Mouse (Mus musculus): ENCODE measurements around the gene Mx1. TPM values are rescaled to one million over a fixed set of nuclear protein-coding genes. Genes with fewer than 3 reads are reported as not detected.
A peak's percentile ranks its signal among the peaks of the same experiment; 100 is the strongest.

Gene Mx1
- total and polyA plus RNA-seq, 3 experiments, result 0.72 to 8.6 (median 7.8) TPM

DNA sequence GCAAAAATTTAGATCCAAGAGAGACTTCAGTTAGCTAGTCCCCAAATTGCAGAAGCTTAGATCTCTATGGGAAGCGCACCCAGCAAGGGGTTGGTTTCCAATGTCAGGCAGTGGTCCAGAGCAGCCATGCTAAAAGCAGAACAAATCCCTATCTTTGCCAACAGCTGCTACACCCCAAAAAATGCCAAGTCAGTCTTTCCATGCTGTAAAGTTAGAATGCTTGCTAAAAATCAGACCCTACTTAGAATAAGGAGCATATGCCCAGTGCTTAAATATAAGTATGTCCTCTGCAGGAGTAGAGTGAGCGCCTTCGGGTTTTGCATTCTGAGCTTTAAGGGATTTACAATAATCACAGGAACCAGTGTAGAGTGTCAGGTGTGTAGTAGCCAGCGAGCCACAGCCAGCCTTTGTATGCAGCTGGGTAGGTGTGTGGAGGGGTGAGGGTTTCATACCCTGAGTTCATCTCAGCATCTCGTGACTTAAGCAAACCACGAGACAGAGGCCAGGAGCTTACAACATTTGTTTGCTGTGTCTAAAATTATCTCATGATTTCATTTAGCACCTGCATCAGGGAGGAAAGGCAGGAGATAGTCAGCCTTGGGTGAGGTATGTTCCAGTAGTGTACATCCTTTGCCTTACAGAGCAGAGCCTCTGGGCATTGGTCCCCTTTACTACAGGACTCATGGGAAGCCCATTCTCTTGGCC is 43.8 kb downstream of the Mx1 start (continued):
- TF ChIP-seq ZKSCAN1 (IDR thresholded peaks at IDR 0.05; ENCODE audit: borderline replicate concordance, low read depth, low read length) (no peak), CHD2 (IDR thresholded peaks at IDR 0.05; ENCODE audit: low read length) (no peak), TBP (conservative IDR thresholded peaks at IDR 0.05; ENCODE audit: low read depth, low read length) (no peak), ZC3H11A (IDR thresholded peaks at IDR 0.05; ENCODE audit: low read depth, low read length) (no peak), ETS1 (conservative IDR thresholded peaks at IDR 0.05; ENCODE audit: low read depth, low read length) (peak; percentile 81), MEF2A (IDR thresholded peaks at IDR 0.05; ENCODE audit: borderline replicate concordance, low read depth, low read length) (peak; percentile 88), CHD1 (IDR thresholded peaks at IDR 0.05; ENCODE audit: low read depth, low read length) (no peak), RCOR1 (conservative IDR thresholded peaks at IDR 0.05; ENCODE audit: low read depth, low read length) (no peak), USF1 (IDR thresholded peaks at IDR 0.05; ENCODE audit: low read depth, low read length) (no peak), BHLHE40 (IDR thresholded peaks at IDR 0.05; ENCODE audit: low read depth, low read length) (peak; percentile 93), EP300 (IDR thresholded peaks at IDR 0.05; ENCODE audit: low read length) (peak; percentile 70; the same call in 1 of the 2 replicates), MAZ (IDR thresholded peaks at IDR 0.05; ENCODE audit: low read depth, low read length) (no peak), ZNF384 (IDR thresholded peaks at IDR 0.05; ENCODE audit: low read depth, low read length) (no peak), MAFK (IDR thresholded peaks at IDR 0.05; ENCODE audit: insufficient replicate concordance, low read length) (peak; percentile 59; the same call in 1 of the 2 replicates), POLR2AphosphoS2 (IDR thresholded peaks at IDR 0.05; ENCODE audit: low read depth, low read length) (no peak), USF2 (conservative IDR thresholded peaks at IDR 0.05; ENCODE audit: low read depth, low read length) (no peak), JUND (conservative IDR thresholded peaks at IDR 0.05; ENCODE audit: low read depth, low read length) (no peak), POLR2A (IDR thresholded peaks at IDR 0.05; ENCODE audit: low read depth, low read length) (no peak), SIN3A (IDR thresholded peaks at IDR 0.05; ENCODE audit: low read length) (no peak), UBTF (IDR thresholded peaks at IDR 0.05; ENCODE audit: low read depth, low read length) (no peak), PAX5 (IDR thresholded peaks at IDR 0.05; ENCODE audit: low read length) (no peak)

DNA sequence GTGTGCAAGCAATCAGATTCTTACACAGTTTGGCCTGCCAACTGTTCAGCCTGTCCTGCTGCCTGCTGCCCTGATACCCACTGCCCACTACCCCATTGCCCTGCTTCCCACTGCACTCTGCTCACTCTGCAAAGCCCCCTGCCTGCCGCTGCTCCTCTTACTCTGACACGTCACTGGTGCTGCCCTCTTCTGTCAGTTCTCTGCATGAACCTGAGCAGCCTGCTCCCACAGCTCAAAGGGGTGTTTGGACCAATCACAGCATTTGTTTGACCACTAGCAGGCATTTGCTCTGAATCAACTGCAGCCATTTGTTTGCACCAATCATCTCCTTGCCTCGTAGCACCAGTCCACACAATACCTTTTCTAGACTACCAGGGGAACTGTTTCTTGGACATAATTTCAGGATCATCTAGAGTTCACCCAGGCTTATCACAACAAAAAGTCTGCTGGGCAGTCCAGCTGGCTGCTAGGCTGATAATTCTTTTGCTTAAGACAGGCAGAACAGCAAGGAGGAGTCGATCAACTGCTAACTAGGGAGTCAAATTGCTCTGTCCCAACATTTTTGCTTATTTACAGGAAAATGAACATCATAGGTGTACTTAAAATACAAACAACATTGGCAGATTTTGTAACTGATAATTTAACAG is 44.7 kb downstream of the Mx1 start:
- Histone ChIP-seq H3K9ac (ENCODE audit: insufficient read depth, low read depth) (no peak overlapping the region), H3K79me2 (replicated peaks; ENCODE audit: control insufficient read depth, extremely low read depth, insufficient read depth, poor library complexity, severe bottlenecking) (no peaks in the 10 kb centered on the region), H3K4me2 (ENCODE audit: insufficient read depth, low read depth, poor library complexity, severe bottlenecking) (no peak overlapping the region), H3K4me3 (replicated peaks in 1 of 3; ENCODE audit: low read depth in 2 of 3, low read length in 2 of 3, poor library complexity in 1 of 3) (no peak overlapping the region), H3K36me3 (replicated peaks in 1 of 2; ENCODE audit: control insufficient read depth in 1 of 2, insufficient read depth in 1 of 2, low read length in 1 of 2) (no peaks in the 10 kb centered on the region), H3K27me3 (replicated peaks) (no peaks in the 10 kb centered on the region), H3K9me3 (replicated peaks; ENCODE audit: low read length) (no peaks in the 10 kb centered on the region), H3K27ac (ENCODE audit: insufficient read depth, low read depth) (no peak overlapping the region), H3K4me1 (ENCODE audit: control insufficient read depth in 1 of 2, insufficient read depth in 2 of 2) (peaks cover 0 to 25% of the 10 kb centered on the region in 2 experiments; a peak in 3 of 4 replicates)
- peak; percentile 53 for DNase-seq (ENCODE audit: extremely low read depth)
- dilution Hi-C loops (cut with MboI; ENCODE audit: extremely low pct_ligation_motif_present, extremely low pct_unique_long_range_greater_than_20kb, low sequenced_read_pairs) (no loop called here), in situ Hi-C loops (cut with MboI; ENCODE audit: low pct_ligation_motif_present, low pct_unique_long_range_greater_than_20kb, low sequenced_read_pairs) (no loop called here)
- TF ChIP-seq E2F4 (IDR thresholded peaks at IDR 0.05; ENCODE audit: insufficient replicate concordance, low read depth, low read length) (no peak), SMC3 (IDR thresholded peaks at IDR 0.05; ENCODE audit: low read depth, low read length) (peak; percentile 81), RAD21 (IDR thresholded peaks at IDR 0.05; ENCODE audit: low read depth, low read length) (peak; percentile 52), CTCF (conservative IDR thresholded peaks at IDR 0.05 in 1 of 2, IDR thresholded peaks at IDR 0.05 in 1 of 2; ENCODE audit: low read depth in 2 of 2, low read length in 2 of 2) (peak; percentile 32 to 84; a peak in 3 of 4 replicates), BHLHE40 (IDR thresholded peaks at IDR 0.05; ENCODE audit: low read depth, low read length) (no peak)
